Mouse (Mus musculus) lung, adult 2 months (tissue): ENCODE data around the gene Rims1.

Experiments used
- CTCF ChIP-seq: fragments of 200-500 bp; IDR thresholded peaks from 2 replicates; pipeline ENCODE4 v1.5.1; 2011; ENCODE audit warnings: mild to moderate bottlenecking, low read length, control low read depth; ENCODE audit not compliant: insufficient read depth
- POLR2A ChIP-seq: fragments of 200-500 bp; IDR thresholded peaks from 2 replicates; pipeline ENCODE4 v1.6.1; 2011; ENCODE audit warnings: low read depth, mild to moderate bottlenecking, control low read depth, low read length, borderline replicate concordance; ENCODE audit errors: extremely low read depth

- TF ChIP-seq POLR2A (no peak), CTCF (no peak)
These were observed 867 bp upstream of the Rims1 start for GRCm38 (mm10) chr1:22806626-22807096.
